Mouse (Mus musculus) gastrocnemius, postnatal 14 days (tissue): Measurements from ENCODE around the gene Gm5615. TPM values are rescaled to one million over a fixed set of nuclear protein-coding genes. Genes with fewer than 3 reads are reported as not detected.

Source experiments
- DNase-seq: peaks from one replicate; pipeline ENCODE4 v3.0.0; 2021; ENCODE audit warnings: mixed read lengths
- intact Hi-C: fragments of 180-260 bp; cut with DNase I; formaldehyde crosslinking; loops from one replicate; pipeline ENCODE4 v1.15.1; 2025; ENCODE audit warnings: low total_unique reads
- long read RNA-seq, 2 experiments: library from polyadenylated mRNA; stranded (forward); transcript quantifications; one replicate each; pipeline ENCODE4 v2.0.0; 2021
- total RNA-seq, 2 experiments: library from RNA; stranded (reverse); gene quantifications; 2 replicates each; pipeline ENCODE4 v1.2.3; 2021

Gm5615 gene
- not detected for total RNA-seq
- long read RNA-seq, experiment 1: 0 reads
- long read RNA-seq, experiment 2: 0 reads

DNA sequence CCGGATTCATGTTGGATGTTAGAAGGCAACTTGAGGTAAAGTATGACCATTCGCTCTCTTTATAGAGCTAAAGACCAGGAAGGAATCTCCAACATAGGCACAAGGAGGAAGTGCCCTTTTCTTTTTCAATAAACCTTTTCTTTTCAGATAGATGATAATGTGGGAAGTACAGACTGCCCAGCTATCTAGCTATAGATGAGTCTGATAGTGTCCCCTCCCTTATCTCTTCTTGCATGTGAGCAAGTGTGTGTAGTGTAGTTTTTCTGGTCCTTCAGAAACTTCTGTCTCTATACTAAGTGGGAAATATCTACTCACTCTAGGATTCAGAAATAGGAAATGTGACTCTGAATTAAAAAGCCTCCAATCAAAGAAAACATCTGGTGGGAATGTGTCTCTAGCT, at the start of gene Gm5615:
TSS of gene Gm5615 (minus strand) at position 101 of the 400 bp plus-strand sequence.
- intact Hi-C loops: no loop called here
- no peak for DNase-seq

DNA sequence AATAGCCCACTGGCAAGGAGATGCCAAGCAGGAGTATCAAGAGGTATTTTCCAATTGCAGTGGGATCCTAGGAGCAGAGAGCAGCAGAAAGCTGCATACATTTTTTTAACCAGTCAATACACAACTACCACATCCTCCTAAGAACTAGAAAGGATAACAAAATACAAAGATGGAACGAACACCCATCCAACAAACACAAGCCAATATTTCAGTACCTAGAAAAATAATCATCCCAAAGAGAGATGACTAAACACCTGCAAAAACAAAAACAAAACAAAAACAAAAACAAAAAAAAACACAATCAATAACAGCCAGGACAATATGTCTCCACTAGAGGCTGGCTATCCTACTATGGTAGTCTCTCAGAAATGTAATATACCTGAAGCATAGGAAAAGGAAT, 40.8 kb upstream of the Gm5615 start, which contains the start of gene Gm17689:
TSS of gene Gm17689 (minus strand) at position 101 of the 400 bp plus-strand sequence.
- intact Hi-C loops: no loop called here
- DNase-seq: no peak

DNA sequence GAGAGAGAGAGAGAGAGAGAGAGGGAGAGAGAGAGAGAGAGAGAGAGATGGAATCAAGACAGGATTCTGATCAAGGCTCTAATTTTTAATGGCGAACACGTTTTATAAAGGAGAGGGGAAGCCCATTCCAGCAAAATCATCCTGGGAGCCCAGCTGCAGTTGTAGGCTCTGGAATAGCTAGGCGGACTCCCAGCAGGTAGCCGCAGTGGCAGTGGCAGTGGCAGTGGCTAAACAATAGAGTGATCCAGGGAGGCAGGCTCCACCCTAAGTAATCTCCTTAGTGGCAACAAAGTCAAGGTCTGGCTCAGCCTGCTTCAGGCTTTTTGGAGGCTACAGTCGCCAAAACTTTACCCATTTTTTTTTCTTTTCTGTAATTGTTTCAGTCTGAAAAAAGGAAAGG, 37.6 kb downstream of the Gm5615 start:
- no peak for DNase-seq
- intact Hi-C loops: no loop called here

DNA sequence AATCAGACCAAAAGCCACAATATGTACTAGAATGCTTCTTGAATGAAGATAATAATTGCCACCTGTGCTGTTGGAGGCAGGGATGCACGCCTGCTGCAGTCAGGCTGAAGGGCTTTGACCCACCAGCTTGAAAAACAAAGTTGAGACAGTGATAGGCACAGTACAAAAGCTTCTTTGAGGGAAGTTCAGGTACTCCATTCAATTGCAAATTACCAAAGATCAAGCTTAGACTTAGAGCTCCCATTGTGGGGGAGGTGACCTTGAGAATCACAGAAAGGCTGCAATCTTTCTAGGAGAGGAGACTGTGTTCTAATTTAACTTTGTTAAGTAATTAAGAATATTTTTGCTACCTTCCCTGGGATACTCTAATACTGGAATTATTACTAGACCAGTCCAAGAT, 45.9 kb downstream of the Gm5615 start:
- no peak for DNase-seq
- intact Hi-C loops: no loop called here

GRCm38 (mm10) chr9:36494501-36495220, 47.1 kb downstream of the Gm5615 start:
- intact Hi-C loops: no loop called here
- no peak for DNase-seq

Other genes starting within 250 kb of the Gm5615 start
- gene Gm7257, start 110.1 kb downstream of the Gm5615 start, total RNA-seq: not detected
- gene Gm9513, start 66.3 kb downstream of the Gm5615 start, total RNA-seq: not detected
- not detected for gene Gm17689, start 40.7 kb upstream of the Gm5615 start, total RNA-seq
- gene A630095E13Rik, start 101.4 kb upstream of the Gm5615 start, total RNA-seq: not detected
- not detected for gene Acrv1, start 151.3 kb upstream of the Gm5615 start, total RNA-seq
- 1 to 10 TPM; 1.4 to 2.1 TPM for gene Chek1, start 185.1 kb upstream of the Gm5615 start, total RNA-seq
- 10 to 100 TPM; 51.7 to 69.5 TPM for gene Stt3a, start 225.7 kb upstream of the Gm5615 start, total RNA-seq